Mouse (Mus musculus): Measurements from ENCODE around the gene Gm20388. TPM values are rescaled to one million over a fixed set of nuclear protein-coding genes. Genes with fewer than 3 reads are reported as not detected.

Gm20388 gene
- total RNA-seq, 2 experiments from 2014 or later: 18.5 to 23.8 TPM

DNA sequence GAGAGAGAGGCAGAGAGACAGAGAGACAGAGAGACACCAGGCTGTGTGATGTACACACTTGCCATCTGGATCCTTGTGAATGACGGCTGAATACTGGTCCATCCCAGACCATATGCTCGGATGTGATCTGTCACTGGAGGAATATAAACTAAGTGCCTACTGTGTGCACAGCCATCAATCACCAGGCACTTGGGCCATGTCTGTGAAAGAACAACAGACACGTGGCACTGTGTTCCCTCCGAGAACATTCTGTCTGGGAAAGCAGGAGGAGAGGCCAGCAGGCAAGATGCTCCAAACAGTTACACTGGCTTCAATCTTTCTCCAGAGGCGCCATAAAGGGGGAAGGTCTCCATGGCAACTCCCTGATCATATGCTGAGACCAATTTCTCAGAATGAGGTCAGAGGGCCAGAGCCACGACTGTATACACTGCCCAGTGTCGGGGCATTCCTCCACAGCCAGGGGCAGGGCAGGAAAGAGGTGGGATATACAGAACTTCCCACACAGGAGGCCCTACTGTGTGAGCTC lies 269.9 kb downstream of the Gm20388 start:
- no peak for ATAC-seq (replicated peaks; ENCODE audit: poor library complexity, severe bottlenecking)

DNA sequence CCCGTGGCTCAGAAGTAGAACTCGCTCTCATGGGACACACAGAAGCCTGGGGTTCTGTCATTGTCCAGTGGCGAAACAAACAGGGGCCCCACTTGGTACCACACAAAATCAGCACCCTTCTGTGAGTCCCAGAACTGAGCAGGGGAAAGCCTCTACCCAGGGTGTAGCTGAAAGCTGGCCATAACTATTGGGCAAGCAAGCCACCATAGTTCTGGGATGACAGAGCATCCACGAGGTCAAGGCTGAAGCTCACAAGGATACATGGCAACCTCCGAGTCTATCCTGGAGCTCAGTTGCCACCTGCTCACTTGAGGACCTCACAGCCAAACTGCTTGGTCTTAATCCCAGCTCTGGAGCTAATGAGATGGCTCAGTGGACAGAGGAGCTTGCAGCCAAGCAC lies 270.6 kb downstream of the Gm20388 start:
- no peak for ATAC-seq (replicated peaks; ENCODE audit: poor library complexity, severe bottlenecking)

DNA sequence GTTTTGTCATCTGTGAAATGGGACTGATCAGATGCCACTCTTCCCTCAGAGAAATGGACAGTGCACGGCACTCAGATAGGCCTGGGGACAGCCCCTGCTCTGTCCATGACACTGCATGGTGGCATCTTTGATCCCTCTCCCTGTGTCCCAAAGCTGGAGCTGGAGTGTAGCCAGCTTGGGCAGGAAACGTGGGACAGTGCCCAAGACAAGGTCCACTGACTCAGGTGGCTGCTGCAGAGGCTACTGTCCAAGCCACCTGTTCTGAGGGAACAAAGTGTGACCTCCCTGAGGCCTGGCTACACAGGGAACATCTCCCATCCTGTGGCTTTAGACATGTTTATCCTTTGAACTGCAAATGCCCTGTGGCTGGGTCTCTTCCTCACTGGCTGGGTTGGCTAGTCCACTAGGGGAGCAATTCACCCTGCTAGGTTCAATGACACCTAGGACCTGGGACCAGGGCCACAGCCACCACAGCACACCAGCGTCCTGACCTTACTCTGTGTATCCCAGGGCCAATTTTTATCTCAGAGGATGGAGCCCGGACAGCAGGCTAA lies 271.3 kb downstream of the Gm20388 start:
- no peak for ATAC-seq (replicated peaks; ENCODE audit: poor library complexity, severe bottlenecking)

DNA sequence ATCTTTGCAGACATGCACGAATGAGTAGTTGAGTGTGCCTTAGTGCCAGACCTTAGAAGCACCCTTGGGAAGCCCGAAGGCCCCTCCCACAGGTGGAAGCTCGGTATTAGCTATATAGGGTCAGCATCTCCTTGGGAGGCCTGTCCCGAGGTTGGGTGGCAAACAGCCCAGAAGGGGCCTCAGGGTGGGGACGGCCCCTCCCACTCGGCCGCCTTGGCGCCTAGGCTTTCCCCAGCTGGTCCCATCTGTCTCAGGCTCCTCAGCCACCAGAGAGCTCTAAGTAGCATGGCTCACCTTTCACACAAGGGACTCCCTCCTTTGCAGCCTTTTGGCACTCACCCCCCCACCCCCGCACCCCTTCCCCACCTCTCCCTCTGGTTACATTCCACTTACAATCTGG lies 273.7 kb downstream of the Gm20388 start:
- ATAC-seq (replicated peaks; ENCODE audit: poor library complexity, severe bottlenecking): no peak

DNA sequence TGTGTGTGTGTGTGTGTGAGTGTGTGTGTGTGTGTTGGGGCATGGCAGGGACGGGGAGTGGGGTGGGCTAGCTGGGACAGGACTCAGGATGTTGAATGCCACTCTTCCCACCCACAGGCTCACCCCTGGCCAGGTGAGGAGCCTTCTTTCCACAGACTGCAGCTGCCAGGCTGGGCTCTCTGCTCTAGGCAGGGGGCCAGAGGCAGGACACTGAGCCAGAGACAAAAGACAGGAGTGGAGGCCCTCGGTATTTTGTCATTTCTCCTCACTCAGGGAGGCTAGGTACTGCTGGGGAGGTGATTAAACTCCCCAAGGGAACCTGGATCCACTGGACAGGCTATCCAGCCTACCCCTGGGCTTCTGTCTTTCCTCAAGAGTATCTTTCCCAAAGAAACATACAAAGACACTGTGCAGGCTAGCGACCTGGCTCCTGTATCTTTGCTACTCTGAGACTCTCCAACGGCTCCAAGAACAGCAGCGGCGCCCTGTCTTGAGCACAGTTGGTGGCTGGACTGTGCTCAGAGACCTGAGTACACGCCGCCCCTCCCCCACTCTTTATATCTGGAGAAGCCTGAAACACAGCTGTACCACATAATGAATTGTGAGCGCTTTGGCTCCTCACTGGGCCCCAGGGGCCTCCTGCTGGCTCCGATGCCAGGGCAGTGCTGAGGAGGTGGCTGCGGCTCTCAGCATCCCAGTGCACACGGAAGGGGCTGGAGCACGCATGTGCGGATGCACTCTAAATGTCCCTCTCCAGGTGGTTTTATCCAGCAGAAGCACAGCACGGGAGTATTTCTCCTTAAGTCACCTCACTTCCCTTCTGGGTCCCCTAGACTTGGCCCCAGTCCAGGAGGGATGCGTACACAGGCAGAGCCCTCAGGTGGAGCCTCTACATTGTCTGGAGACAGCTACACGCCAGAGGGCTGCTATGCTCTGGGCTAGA lies 274.5 kb downstream of the Gm20388 start:
- no peak for ATAC-seq (replicated peaks; ENCODE audit: poor library complexity, severe bottlenecking)

DNA sequence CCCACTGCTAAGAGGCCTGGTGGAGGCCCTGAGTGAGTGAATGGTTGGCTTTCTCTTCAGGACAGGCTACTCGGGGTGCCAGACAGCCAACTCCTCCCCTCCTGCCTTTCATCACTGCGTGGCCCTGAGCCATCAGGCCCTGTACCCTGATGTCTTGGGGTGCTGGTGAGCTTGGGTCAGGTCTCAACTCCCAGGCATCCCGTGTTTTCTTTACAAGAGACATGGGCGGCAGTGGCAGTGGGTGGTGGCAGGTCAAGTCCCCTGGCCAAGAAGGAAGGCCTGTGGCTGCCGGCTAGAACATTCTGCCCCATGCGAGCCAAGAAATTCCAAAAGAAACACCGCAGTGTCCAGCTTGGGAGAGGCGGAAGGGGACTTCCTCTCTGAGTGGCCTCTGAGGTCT lies 275.8 kb downstream of the Gm20388 start:
- no peak for ATAC-seq (replicated peaks; ENCODE audit: poor library complexity, severe bottlenecking)

DNA sequence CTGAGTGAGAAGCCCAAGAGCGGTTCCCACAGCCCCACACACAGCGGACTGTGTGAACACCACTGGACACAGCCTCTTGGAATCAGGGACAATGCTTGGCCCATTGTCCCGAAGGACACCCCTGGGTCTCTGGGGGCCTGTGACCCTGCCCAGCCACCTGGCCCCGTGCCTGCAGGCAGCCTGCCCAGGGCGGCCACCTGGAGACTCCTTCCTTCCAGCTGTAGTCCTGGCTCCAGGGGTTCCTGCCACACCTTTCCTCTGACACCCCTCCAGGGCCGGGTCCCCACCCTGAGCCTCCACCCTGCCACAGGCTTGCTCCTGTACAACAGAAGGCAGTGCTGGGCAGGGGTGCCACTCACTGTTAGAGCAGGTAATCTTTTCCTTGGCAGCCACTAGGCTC lies 277.9 kb downstream of the Gm20388 start:
- no peak for ATAC-seq (replicated peaks; ENCODE audit: poor library complexity, severe bottlenecking)

DNA sequence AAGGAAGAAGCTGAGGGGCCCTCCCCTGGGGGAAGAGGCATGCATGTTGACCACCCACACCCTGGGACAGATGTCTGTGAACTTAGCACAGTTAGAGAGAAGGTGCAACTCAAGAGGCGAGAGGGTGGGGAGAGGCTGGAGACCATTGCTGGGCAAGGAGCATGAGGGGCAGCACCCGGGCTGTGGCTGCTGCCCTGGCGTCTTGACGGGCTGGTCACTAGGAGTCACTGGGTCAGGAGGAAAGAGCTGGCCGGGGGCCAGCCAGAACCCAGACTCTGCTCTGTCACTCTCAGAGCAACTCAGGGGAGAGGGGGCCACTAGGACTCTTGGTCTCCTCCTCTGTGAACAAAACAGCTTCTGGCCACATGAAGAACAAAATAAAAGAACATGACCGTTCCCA lies 278.8 kb downstream of the Gm20388 start:
- no peak for ATAC-seq (replicated peaks; ENCODE audit: poor library complexity, severe bottlenecking)

DNA sequence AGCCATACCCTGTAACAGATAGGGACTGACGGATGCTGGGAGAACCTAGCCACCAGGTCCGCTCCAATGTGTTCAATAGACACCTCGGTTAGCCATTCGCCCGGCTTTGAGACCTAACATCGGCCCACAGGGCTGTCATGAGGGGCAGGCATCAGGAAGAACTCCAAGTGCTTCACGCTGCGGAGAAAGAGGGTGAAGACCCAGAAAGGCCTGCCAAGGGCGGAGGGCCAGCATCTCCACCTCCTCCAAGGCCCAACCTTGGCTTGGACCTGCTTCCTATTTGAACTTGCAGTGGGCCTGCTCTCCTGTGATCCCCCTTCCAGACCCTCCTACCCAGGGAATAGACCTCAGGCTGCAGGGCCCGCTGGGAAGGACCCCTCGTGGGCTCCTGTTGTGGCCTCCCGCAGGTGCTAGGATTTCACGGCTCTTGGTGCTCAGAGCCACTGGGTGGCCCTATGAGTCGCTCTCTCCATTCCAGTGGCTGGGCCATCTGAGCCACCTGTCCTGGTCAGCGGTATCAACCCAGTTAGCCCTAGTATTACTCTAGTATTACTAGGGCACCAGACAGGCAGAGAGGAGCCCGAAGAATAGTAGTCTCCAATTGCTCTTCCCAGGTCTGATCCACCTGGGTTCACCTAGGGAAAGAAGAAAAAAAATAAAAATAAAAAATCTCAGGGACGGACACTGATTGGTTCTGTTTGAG lies 279.6 kb downstream of the Gm20388 start:
- ATAC-seq (replicated peaks; ENCODE audit: poor library complexity, severe bottlenecking): no peak

DNA sequence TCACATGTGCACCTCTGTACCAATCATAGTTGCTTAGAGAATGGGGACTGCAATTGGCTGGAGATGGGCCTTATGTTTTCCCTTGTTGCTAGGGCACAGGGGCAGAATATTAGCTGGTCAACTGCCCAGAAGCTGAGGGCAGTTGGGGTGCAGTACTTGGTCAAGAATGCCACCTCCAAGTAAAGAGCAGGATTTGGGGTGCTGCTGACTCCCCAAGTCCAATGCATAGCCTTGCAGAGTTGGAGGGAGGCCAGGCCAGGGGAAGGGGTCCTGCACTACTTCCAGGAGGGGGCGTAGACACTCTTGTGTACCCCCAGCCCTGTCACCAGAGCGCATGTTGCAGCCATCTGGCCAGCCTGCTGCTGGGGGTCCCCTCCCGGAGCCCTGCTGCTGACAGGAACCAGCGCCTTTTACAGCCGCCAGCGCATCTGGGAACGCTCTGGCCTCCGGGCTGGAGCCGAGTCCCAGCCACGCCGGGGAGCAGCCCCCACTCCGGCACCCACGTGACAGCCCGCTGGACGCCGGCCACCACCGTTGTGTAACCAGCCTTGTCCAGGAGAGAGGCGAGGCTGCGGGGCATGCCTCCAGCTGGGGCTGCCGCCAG lies 280.3 kb downstream of the Gm20388 start:
- peak; percentile 70 for ATAC-seq (replicated peaks; ENCODE audit: poor library complexity, severe bottlenecking)

DNA sequence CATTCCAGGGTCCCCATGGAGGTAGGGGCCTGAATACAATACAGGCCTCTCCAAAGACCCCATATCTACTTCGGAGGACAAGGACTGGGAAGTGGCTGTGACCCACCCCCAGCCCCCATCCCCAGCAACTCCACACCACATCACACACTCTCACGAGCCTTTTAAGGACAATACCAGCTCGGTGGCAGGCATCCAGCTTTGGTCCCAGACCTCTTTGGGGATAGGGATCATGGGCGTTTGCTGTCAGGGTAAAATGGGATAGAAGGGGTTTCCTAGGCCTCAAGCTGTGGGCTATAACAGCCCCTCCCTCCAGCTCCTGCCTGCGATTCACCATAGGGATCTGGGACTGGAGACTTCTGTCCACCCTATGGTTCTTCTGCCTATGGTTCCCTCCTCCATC lies 281.0 kb downstream of the Gm20388 start:
- no peak for ATAC-seq (replicated peaks; ENCODE audit: poor library complexity, severe bottlenecking)

DNA sequence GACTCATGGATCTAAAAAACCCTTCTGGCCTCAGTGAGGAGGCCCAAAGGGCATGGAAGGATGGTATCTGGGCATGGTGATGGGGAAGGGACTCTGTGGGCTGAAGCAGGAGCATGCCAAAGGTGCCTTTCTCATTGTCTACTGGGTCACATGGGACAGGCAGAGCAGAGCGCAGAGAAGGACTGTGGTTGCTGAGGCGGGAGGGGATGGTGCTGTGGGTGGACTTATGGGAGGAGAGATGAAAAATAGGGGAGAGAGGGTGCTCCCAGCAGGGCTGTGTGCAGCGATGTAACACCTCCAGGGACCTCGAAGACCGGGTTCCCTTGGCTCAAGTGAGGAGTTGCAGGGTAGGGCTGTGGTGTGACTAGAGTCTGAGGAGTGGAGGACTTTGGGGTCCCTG lies 281.5 kb downstream of the Gm20388 start:
- ATAC-seq (replicated peaks; ENCODE audit: poor library complexity, severe bottlenecking): no peak

DNA sequence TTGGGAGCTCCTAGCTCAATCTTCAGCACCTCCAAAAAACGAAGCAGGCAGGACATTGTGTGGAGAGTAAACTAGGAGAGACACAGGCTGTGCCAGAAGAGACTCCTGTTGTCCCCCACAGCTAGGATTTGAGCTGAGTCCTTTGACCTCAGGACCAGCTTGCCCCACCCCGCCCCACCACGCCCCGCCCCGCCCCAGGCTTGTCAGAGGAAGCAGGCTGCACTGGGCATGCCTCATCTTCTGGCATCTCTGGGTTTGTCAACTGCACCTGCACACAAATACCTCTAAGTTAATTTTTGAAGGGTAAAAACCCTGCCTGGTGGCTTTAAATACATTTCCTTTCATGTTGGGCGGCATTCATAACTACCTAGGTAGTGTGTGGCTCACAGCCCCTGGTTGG lies 290.7 kb downstream of the Gm20388 start:
- ATAC-seq (replicated peaks; ENCODE audit: poor library complexity, severe bottlenecking): no peak

DNA sequence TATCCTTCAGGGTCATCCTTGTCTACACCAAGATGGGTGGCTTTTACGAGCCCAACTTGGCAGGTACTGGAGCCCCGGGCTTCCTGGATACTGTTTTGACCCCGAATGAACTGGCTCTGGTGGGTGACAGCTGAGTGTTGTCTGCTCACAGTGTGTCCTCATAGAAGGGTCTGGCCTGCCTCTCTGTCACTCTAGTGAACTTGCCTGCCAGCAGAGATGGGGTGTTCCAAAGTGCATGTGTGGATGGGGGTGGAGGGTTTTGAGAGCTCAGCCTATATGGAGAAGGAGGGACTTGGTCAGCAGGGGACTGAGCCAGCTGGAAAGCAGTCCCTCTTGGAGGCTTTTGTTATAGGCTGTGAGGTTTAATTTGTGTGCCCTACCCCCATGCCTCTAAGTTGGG lies 291.9 kb downstream of the Gm20388 start:
- no peak for ATAC-seq (replicated peaks; ENCODE audit: poor library complexity, severe bottlenecking)

DNA sequence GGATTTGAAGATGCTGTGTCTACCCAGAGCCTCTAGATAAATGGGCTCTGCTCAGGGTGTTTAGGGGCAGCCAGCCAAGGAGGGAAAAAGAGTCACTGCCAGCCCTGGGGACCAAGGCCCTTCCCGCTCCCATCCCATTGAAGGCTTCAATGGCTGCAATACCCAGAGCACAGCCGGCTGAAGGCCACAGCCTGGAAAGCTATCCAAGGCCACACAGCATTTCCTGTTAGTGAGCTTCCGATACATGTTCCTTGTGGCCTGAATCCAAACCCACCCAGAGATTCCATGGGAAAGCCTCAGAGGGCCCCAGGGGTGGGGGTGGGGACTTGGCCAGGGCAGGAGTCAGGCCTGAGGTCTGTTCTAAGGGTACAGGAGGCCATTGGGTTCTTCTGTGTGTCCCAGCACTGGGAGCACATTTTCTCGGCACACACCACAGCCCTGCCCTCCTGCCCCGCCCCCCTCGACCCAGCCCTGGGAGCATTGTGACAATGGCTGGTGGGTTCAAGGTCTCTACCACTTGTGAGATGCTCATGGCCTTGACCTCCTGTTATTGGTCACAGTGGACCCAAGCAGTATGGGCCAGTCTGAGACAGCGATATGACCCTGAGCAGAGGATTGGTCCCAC lies 294.2 kb downstream of the Gm20388 start:
- ATAC-seq (replicated peaks; ENCODE audit: poor library complexity, severe bottlenecking): no peak

DNA sequence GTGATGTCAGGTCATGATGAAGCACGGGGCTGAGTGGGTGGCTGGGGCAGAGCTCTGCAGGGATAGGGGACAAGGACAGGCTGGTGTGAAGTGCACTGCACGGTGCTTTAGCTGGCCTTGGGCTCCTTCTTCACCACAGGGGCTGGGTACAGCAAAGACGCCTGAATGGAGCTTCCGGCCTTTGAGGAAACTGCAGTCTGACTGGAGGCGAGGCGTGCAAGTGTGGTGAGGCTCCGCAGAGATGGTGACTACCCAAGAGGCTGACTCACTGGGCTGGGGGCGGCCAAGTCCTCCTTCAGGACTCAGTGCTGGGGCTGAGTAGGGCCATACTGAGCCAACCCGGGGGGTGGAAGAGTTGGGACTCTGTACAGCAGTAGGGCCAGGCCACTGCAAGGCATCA lies 295.3 kb downstream of the Gm20388 start:
- peak; percentile 33 for ATAC-seq (replicated peaks; ENCODE audit: poor library complexity, severe bottlenecking)

DNA sequence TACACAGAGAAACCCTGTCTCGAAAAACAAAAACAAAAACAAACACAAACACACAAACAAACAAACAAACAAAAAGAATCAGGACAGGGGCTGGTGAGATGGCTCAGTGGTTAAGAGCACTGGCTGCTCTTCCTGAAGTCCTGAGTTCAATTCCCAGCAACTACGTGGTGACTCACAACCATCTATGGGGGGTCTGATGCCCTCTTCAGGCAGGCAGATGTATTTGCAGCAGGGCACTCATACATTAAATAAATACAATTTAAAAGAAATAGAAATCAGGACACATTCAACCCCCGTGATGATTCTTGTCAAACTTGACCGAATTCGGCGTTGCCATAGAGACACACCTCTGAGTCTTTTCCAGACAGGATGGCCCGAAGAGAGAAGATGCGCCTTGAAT lies 296.7 kb downstream of the Gm20388 start:
- ATAC-seq (replicated peaks; ENCODE audit: poor library complexity, severe bottlenecking): no peak

DNA sequence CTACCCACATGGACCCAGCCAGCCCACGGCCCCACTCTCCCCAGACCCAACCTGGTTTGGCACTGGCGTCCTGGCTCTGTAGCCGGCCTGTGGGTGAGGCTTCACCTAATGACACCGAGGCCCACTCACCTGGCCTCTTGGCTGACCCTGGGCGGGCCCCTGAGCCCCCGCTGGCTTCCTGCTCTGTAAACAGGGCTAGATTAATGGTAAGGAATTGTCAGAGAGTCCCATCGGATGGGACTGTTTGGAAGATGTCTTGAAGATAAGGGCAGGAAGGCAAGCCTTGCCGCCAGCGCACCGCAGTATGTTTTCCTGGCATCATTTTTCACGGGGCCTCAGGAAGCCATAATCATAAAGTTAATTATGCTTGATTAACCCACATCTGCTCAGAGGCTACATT lies 297.5 kb downstream of the Gm20388 start:
- ATAC-seq (replicated peaks; ENCODE audit: poor library complexity, severe bottlenecking): no peak

DNA sequence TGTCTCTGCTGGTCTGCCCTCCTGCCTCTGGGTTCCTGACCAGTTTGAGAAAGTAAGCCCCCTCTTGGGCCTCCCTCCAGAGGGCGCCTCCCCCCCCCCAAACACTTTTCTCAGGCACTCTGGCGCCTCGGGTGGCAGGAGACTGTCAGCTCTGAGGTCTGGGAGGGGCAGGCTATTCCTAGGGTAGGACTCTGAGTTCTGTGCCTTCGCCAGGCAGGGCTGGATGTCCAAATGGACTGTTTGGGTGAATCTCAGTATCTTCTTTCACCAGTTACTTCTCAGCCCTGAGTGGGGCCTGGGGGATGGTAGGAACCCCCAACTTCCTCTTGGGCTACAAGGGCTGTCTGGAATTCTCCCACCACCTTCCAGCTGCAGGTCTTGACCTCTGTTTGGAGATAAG lies 300.7 kb downstream of the Gm20388 start:
- ATAC-seq (replicated peaks; ENCODE audit: poor library complexity, severe bottlenecking): peak; percentile 42

DNA sequence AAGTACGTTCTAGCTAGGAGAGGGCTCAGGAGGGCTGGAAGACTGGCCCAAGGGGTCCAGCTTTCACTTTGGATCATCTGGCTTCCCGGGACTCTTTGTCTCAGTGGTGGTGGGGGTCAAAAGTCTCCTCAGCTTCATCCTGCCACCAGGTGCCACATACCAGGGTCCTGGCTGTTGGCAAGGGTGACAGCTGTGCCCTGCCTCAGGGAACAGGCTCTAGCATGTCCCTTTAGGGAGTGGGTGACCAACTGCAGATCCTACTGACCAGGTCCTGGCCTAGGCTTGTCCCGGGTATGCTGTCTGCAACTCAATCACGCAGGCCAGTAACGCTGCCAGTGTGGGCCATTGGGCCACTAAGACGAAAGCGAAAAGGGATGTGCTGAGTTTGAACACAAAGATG lies 302.0 kb downstream of the Gm20388 start:
- no peak for ATAC-seq (replicated peaks; ENCODE audit: poor library complexity, severe bottlenecking)
